Mouse (Mus musculus): Measurements from ENCODE around the gene Gm17428. TPM values are rescaled to one million over a fixed set of nuclear protein-coding genes. Genes with fewer than 3 reads are reported as not detected.
"Not testable (repeated sequence)": the region's sequence is repeated elsewhere in the genome, so short reads cannot be mapped to it uniquely, and the experiment has no call there.

The Gm17428 gene
- polyA plus RNA-seq, 1 experiment from 2014 or later: not detected

DNA sequence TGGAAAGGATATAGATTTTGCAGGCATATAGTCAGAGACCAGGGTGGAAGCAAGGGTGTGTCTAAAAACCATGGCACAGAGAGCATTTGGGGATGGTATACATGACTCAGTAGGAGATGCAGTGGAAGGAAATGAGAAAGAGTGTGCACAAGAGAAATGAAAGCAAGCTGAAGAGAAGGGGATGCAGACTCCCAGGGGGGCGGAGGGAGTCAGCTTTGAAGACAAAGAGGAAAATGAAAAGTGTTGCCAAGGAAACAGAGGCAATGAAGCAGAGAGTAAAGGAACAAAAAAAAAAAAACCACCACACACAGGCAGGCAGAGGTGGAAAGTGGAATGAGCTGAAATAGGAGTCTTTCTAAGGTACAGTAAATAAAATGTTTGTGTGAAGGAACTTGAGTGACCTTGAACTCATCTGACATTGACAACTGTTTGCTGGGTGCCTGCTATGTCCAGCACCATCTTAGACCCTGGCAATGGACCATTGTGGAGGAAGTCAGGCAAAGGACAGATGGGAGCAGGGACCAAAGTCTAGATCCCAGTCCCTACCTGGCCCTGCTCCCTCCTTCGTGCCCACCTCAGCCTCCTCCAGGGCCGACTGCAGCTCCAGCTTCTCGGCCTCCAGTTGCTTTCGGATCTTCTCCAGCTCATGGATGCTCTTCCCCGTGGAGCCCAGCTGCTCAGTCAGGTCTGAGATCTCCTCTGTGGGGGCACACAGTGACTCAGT lies 2.5 kb upstream of the Gm17428 start:
- no peak overlapping the region for H3K4me3 ChIP-seq
- 77% methylated on average over 6 of the region's 6 CpGs for WGBS
- H3K9me3 ChIP-seq: no peaks in the 10 kb centered on the region
- peaks cover 20% of the 10 kb centered on the region for H3K4me1 ChIP-seq (replicated peaks)
- DNase-seq (ENCODE audit: low spot score): no peak
- peaks cover 3% of the 10 kb centered on the region; the same call in 1 of the 2 replicates for H3K27me3 ChIP-seq (ENCODE audit: insufficient read depth, poor library complexity, severe bottlenecking)
- no peaks in the 10 kb centered on the region for H3K36me3 ChIP-seq
- H3K27ac ChIP-seq: peak overlapping the region; percentile 69

DNA sequence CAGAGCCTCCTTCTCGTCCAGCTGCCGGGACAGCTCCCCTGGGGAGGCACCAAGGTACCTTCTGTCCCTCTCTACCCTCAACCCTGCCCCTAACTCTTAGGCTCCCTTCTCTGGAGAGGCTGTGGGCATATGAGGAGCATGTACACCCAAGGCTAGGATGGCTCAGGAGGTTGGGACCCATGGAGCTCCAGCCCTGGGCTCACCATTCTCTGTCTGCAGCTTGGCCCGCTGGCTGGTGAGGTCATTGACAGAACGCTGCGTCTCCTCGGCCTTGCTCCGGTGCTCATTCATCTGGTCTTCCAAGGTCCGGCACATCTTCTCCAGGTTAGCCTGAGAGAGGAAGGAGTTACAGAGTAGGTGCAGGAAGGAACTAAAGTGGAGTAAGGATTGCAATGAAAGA lies 1.9 kb downstream of the Gm17428 start:
- peaks cover 15% of the 10 kb centered on the region for H3K4me1 ChIP-seq (replicated peaks)
- DNase-seq (ENCODE audit: low spot score): no peak
- no peaks in the 10 kb centered on the region for H3K9me3 ChIP-seq
- WGBS: 86% methylated on average over 8 of the region's 8 CpGs
- H3K36me3 ChIP-seq: no peaks in the 10 kb centered on the region
- H3K4me3 ChIP-seq: no peak overlapping the region
- H3K27ac ChIP-seq: no peak overlapping the region
- H3K27me3 ChIP-seq (ENCODE audit: insufficient read depth, poor library complexity, severe bottlenecking): peaks cover 3% of the 10 kb centered on the region; the same call in 1 of the 2 replicates

DNA sequence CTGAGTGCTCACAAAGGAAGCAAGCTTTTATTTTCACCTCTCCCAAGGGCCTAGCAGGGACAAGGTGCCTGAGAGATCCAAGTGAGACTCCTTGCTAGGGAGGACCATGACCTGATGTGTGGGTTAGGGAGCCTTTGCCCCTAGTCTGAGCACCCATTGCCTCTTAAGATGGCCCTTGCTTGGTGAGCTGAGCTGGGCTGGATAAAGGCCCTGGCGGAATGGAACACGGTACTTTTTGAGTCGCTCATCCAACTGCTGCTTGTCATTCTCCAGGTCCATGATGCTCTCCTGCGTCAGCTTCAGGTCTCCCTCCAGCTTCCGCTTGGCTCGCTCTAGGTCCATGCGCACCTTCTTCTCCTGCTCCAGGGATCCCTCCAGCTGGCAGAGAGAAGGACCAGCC lies 5.2 kb downstream of the Gm17428 start:
- Histone ChIP-seq H3K4me1 (replicated peaks) (no peaks in the 10 kb centered on the region), H3K36me3 (no peaks in the 10 kb centered on the region), H3K9me3 (no peaks in the 10 kb centered on the region), H3K27ac (no peak overlapping the region), H3K4me3 (no peak overlapping the region), H3K27me3 (ENCODE audit: insufficient read depth, poor library complexity, severe bottlenecking) (no peaks in the 10 kb centered on the region)
- no peak for DNase-seq (ENCODE audit: low spot score)
- WGBS: 98% methylated on average over 7 of the region's 7 CpGs

DNA sequence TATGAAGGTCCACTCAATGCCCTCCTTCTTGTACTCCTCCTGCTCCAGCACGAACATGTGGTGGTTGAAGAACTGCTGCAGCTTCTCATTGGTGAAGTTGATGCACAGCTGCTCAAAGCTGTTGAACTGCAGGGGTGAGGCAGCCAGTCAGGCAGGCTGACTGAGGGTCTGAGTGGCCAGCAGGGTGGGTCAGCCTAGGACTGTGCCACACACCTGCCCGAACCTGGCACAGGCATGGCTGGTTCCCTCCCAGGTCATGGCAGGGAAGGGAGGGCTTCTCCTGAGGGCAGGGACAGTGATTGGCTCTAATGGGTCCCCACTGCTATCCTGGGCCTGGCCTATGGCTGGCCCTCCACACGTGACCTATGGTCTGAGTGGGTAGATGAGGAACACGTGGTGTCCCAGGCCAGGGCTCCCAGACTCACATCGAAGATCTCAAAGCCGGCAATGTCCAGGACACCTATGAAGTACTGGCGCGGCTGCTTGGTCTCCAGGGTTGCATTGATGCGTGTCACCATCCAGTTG lies 11.7 kb downstream of the Gm17428 start:
- 94% methylated on average over 9 of the region's 9 CpGs for WGBS
- not testable (repeated sequence) for H3K9me3 ChIP-seq; H3K27ac ChIP-seq; DNase-seq (ENCODE audit: low spot score); H3K36me3 ChIP-seq; H3K27me3 ChIP-seq (ENCODE audit: insufficient read depth, poor library complexity, severe bottlenecking); H3K4me1 ChIP-seq (replicated peaks); H3K4me3 ChIP-seq

DNA sequence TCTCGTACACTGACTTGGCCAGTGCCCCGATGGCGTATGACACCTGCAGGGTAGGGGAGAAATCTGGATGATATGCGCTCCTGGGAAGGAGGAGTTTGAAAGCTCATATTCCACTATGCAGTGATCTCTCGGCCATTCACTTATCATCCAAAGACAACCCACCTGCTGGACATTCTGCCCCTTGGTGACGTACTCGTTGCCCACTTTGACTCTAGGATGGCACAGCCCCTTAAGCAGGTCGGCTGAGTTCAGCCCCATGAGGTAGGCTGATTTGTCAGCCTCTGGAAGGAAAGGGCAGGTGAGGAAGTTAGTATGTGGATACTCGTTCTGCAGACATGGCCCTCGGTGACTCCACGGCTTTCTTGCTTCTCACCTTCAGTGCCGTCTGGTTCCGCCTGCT lies 12.1 kb downstream of the Gm17428 start:
- 93% methylated on average over 13 of the region's 13 CpGs for WGBS
- no peak for DNase-seq (ENCODE audit: low spot score)
- H3K4me1 ChIP-seq (replicated peaks): peaks cover 4% of the 10 kb centered on the region

DNA sequence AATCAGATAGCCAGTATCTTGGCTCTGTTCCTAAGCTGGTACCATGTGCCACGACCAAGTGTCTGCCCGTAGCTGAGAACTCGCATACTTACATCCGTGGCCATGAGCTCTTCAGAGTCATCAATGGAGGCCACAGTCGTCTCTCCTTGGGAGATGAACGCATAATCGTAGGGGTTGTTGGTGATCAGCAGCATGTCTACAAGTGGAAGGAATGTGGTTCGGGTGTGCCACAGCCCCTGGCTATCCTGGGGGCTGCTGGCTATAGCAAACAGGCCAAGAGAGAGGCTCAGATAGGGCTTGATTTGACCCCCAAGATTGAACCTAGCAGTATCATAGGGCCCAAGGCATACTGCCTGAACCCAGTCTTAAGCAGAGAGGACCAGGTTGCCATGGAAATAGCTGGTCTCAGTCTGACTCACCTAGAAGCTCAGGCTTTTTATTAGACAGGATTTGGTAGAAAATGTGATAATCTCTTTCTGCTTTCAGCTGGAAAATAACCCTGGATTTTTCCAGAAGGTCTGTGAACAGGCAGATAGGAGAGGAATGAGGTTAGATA lies 13.2 kb downstream of the Gm17428 start:
- 90% methylated on average over 8 of the region's 8 CpGs for WGBS
- no peak for DNase-seq (ENCODE audit: low spot score)
- H3K4me1 ChIP-seq (replicated peaks): peaks cover 15% of the 10 kb centered on the region
- H3K36me3 ChIP-seq: no peaks in the 10 kb centered on the region
- H3K27me3 ChIP-seq (ENCODE audit: insufficient read depth, poor library complexity, severe bottlenecking): peaks cover 4% of the 10 kb centered on the region; the same call in 1 of the 2 replicates
- no peaks in the 10 kb centered on the region for H3K9me3 ChIP-seq
- no peak overlapping the region for H3K27ac ChIP-seq
- H3K4me3 ChIP-seq: no peak overlapping the region

More for the DNA sequence above, 12.1 kb downstream of the Gm17428 start:
- Histone ChIP-seq H3K4me3 (no peak overlapping the region), H3K27ac (no peak overlapping the region), H3K9me3 (no peaks in the 10 kb centered on the region), H3K27me3 (ENCODE audit: insufficient read depth, poor library complexity, severe bottlenecking) (peaks cover 3% of the 10 kb centered on the region; the same call in 1 of the 2 replicates), H3K36me3 (no peaks in the 10 kb centered on the region)

DNA sequence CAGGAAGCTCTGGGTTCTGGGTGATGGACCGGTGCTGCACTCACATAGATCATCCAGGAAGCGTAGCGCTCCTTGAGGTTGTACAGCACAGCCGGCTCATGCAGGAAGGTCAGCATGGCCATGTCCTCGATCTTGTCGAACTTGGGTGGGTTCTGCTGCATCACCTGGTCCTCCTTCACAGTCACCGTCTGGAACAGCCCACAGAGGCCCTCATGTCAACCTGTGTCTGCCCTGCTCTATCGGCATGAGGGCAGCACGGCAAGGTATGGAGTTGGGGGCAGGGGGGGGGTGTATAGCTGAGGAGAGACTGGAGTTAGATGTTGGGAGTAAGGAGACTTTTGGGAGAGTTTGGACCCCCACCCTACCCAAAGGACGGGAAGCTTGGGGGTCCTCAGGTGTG lies 15.5 kb downstream of the Gm17428 start:
- WGBS: 93% methylated on average over 10 of the region's 10 CpGs
- Histone ChIP-seq H3K27ac (no peak overlapping the region), H3K9me3 (no peaks in the 10 kb centered on the region), H3K36me3 (no peaks in the 10 kb centered on the region), H3K4me3 (no peak overlapping the region), H3K4me1 (replicated peaks) (peaks cover 37% of the 10 kb centered on the region), H3K27me3 (ENCODE audit: insufficient read depth, poor library complexity, severe bottlenecking) (peaks cover 4% of the 10 kb centered on the region; the same call in 1 of the 2 replicates)
- no peak for DNase-seq (ENCODE audit: low spot score)

DNA sequence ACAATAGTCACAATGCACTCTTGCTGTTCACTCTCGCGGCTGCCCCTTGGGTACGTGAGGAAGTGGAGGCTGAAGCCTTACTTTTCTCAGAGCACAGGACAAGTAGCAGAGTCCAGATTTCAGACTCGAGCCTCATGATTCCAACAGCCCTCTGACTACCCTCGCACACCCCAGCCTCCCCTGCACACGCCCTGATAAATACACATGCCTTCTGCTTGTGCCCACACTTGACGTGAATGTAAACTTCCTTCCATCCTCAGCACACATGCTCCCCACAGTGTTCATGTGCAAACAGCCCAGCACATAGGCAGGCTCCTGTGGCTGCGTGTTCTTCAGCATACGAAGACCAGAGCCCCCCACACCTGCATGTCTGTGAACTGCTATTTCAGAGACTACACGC lies 16.9 kb downstream of the Gm17428 start:
- Histone ChIP-seq H3K27ac (no peak overlapping the region), H3K4me1 (replicated peaks) (peaks cover 43% of the 10 kb centered on the region)

DNA sequence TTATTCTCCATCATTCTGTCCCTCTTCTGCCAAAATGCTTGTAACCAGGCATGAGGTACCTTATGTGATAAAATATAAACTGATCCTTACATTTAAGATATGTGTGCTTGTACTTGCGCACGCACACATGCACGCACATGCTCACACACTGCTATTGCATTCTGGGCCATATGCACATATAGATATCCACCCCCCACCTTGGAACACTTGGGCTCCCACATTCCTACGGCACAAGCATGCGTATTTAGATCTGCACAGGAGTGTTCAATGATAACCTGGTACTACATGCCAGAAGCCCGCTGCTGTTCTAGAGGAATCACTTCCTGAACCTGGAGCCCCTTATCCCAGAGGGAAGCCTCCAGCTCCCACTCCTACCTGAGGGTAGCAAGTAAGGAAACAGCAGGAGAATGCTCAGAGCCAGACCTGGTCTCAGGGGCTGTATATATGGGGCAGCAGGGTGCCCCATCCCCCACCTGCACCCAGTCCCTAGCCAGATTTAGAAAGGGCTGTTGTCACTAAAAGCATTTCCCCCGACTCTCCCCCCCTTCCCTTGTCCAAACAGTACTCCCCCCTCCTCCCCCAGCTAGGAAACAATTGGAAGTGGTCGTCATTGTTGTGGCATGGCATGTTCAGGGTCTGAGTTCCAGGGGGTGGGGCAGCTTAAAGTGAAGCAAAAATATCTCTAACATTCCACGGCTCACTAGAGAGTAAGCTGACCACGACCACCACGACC lies 17.6 kb downstream of the Gm17428 start, which contains the start of gene Myh7:
TSS of gene Myh7 (minus strand) at position 491 of the 733 bp plus-strand sequence.
- no peak for DNase-seq (ENCODE audit: low spot score)
- WGBS: 53% methylated on average over 11 of the region's 11 CpGs
- Histone ChIP-seq H3K36me3 (no peaks in the 10 kb centered on the region), H3K27me3 (ENCODE audit: insufficient read depth, poor library complexity, severe bottlenecking) (peaks cover 4% of the 10 kb centered on the region; the same call in 1 of the 2 replicates), H3K4me1 (replicated peaks) (peaks cover 43% of the 10 kb centered on the region), H3K27ac (peak within 1 kb of the TSS; percentile 77), H3K4me3 (no peak within 1 kb of the TSS), H3K9me3 (no peaks in the 10 kb centered on the region)

More for the DNA sequence above, 16.9 kb downstream of the Gm17428 start:
- WGBS: 65% methylated on average over 10 of the region's 10 CpGs
- H3K9me3 ChIP-seq: no peaks in the 10 kb centered on the region
- H3K36me3 ChIP-seq: no peaks in the 10 kb centered on the region
- DNase-seq (ENCODE audit: low spot score): no peak
- H3K27me3 ChIP-seq (ENCODE audit: insufficient read depth, poor library complexity, severe bottlenecking): peaks cover 4% of the 10 kb centered on the region; the same call in 1 of the 2 replicates
- no peak overlapping the region for H3K4me3 ChIP-seq

DNA sequence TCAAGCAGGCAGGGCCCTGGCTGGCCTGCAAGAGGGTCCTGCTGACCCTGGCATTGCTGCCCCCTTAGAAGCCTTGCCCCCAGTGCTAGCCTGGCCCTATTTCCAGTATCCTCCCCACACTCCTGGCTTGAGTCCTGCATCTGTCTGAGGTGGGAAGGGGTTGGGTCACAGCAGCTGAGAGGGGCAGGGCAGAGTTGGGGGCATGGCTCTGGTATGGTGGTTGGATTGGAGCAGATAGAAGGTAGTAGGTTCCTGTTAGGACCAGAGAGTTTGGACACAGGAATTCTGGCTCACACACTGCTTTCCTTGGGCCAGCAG lies 18.1 kb downstream of the Gm17428 start:
- peaks cover 4% of the 10 kb centered on the region; the same call in 1 of the 2 replicates for H3K27me3 ChIP-seq (ENCODE audit: insufficient read depth, poor library complexity, severe bottlenecking)
- DNase-seq (ENCODE audit: low spot score): no peak
- peak overlapping the region; percentile 77 for H3K27ac ChIP-seq
- H3K4me3 ChIP-seq: no peak overlapping the region
- H3K4me1 ChIP-seq (replicated peaks): peaks cover 43% of the 10 kb centered on the region
- H3K36me3 ChIP-seq: no peaks in the 10 kb centered on the region
- H3K9me3 ChIP-seq: no peaks in the 10 kb centered on the region

DNA sequence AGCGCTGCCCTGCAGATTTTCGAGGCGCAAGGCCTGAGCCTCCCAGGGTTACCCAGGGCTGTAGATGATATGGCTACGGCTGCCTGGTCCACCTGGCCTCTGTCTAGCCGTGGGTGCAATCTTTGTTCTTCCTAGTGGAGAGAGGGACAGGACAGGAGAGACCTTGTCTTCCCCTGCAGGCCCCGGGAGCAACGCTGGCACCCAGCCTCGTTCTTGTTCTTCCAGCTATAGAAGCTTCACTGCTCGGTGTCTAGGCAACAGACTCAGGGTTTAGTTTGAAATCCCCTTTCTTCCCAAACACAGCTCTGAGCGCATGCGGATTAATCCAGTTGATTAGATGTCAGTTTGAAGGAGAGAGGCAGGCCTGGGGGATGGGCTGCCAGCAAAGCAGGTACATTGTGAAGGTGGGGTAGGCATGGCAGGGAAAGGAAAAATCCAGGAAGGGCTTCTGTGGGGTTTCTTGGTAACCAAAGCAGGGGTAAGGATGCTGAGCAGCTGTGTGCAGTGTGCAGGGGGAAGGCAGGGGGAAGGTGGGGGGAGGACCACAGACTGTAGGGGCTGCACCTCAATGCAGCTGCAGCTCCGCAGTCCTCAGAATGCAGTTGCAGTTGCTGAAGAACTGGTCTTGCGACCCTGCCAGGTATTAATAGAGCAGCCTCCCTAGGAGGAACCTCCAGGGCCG lies 18.9 kb downstream of the Gm17428 start:
- DNase-seq (ENCODE audit: low spot score): no peak
- H3K27me3 ChIP-seq (ENCODE audit: insufficient read depth, poor library complexity, severe bottlenecking): peaks cover 4% of the 10 kb centered on the region; the same call in 1 of the 2 replicates
- no peak overlapping the region for H3K4me3 ChIP-seq
- H3K9me3 ChIP-seq: no peaks in the 10 kb centered on the region
- no peaks in the 10 kb centered on the region for H3K36me3 ChIP-seq
- 43% methylated on average over 14 of the region's 14 CpGs for WGBS
- H3K27ac ChIP-seq: peak overlapping the region; percentile 77
- H3K4me1 ChIP-seq (replicated peaks): peaks cover 43% of the 10 kb centered on the region

DNA sequence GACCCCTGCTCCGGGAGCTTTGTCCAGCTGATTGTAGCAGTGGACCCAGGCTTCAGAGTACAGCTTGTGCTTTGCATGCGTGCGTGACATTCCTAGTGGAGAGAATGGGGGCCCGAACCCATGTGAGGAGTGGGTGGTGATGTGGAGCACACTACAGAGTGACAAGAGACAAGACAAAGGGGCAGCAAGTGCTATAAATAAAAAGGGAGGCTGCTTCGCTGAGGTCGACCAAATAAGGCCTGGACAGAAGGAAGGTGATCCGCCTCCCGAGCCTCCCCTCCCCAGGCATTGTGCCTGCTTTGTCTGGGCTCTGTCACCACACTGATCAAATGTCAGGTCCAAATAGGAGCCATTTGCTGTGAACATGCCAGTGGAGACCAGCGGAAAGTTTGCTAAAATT lies 20.1 kb downstream of the Gm17428 start:
- Histone ChIP-seq H3K27me3 (ENCODE audit: insufficient read depth, poor library complexity, severe bottlenecking) (peaks cover 4% of the 10 kb centered on the region; the same call in 1 of the 2 replicates), H3K4me1 (replicated peaks) (peaks cover 43% of the 10 kb centered on the region), H3K27ac (peak overlapping the region; percentile 77), H3K36me3 (no peaks in the 10 kb centered on the region), H3K9me3 (no peaks in the 10 kb centered on the region), H3K4me3 (no peak overlapping the region)
- no peak for DNase-seq (ENCODE audit: low spot score)
- WGBS: 41% methylated on average over 9 of the region's 9 CpGs
